Mouse (Mus musculus): ENCODE measurements around the gene Phf21a.

GRCm38 (mm10) chr2:92205010-92205639 lies 112.2 kb downstream of the Phf21a start:
- no peak for TF ChIP-seq POLR2A (IDR thresholded peaks at IDR 0.05; ENCODE audit: low read depth, low read length)
- TF ChIP-seq CTCF (IDR thresholded peaks at IDR 0.05; ENCODE audit: extremely low read depth, insufficient read depth, insufficient read length, insufficient replicate concordance), result no peak

Data from spleen, adult 2 months (tissue).